Mouse (Mus musculus) common myeloid progenitor, adult 5-6 weeks (primary cell): Measurements from ENCODE around the gene Slc46a1. TPM values are rescaled to one million over a fixed set of nuclear protein-coding genes. Genes with fewer than 3 reads are reported as not detected.

Experiments
- ATAC-seq: replicated peaks from 2 replicates; pipeline ENCODE4 v1.8.0; 2016; ENCODE audit warnings: low read depth, mild to moderate bottlenecking, moderate TSS enrichment, inconsistent platforms; ENCODE audit not compliant: poor library complexity, severe bottlenecking
- total RNA-seq: library from RNA; stranded (forward); fragments of 200-1000, 187-1606 nt; gene quantifications from 2 replicates; pipeline ENCODE4 v1.2.3, GENCODE M21; 2017

Gene Slc46a1
- total RNA-seq, result 0.58 and 2.7 TPM in 2 replicates

- peak; percentile 94 for ATAC-seq
These were observed at the start of gene Slc46a1 for GRCm38 (mm10) chr11:78465568-78466180. Gene Slc46a1 (plus strand): TSS chr11:78465697.

GRCm38 (mm10) chr11:78416854-78417253 is 48.6 kb upstream of the Slc46a1 start:
- no peak for ATAC-seq

GRCm38 (mm10) chr11:78420263-78420889 is 45.1 kb upstream of the Slc46a1 start:
- peak; percentile 19 for ATAC-seq

- peak; percentile 88 for ATAC-seq
These were observed 44.1 kb upstream of the Slc46a1 start for GRCm38 (mm10) chr11:78421201-78422009.

GRCm38 (mm10) chr11:78422055-78422819 is 43.3 kb upstream of the Slc46a1 start, which contains the start of gene Slc13a2:
Gene Slc13a2 (minus strand): TSS chr11:78422217.
- ATAC-seq, result peak; percentile 24; the same call in 1 of the 2 replicates

GRCm38 (mm10) chr11:78424352-78424751 is 41.1 kb upstream of the Slc46a1 start:
- ATAC-seq, result no peak

- no peak for ATAC-seq
These were observed 39.9 kb upstream of the Slc46a1 start for GRCm38 (mm10) chr11:78425572-78425971.

- no peak for ATAC-seq
These were observed 37.8 kb upstream of the Slc46a1 start for GRCm38 (mm10) chr11:78427655-78428054.

GRCm38 (mm10) chr11:78428309-78428708 is 37.2 kb upstream of the Slc46a1 start:
- ATAC-seq, result no peak

GRCm38 (mm10) chr11:78430195-78430878 is 35.2 kb upstream of the Slc46a1 start:
- no peak for ATAC-seq

GRCm38 (mm10) chr11:78431176-78431575 is 34.3 kb upstream of the Slc46a1 start:
- ATAC-seq, result no peak

- no peak for ATAC-seq
These were observed 31.4 kb upstream of the Slc46a1 start for GRCm38 (mm10) chr11:78434052-78434451.

GRCm38 (mm10) chr11:78435776-78436349 is 29.6 kb upstream of the Slc46a1 start:
- ATAC-seq, result peak; percentile 84

- ATAC-seq, result no peak
These were observed 28.3 kb upstream of the Slc46a1 start for GRCm38 (mm10) chr11:78437182-78437581.

GRCm38 (mm10) chr11:78438399-78438930 is 27.0 kb upstream of the Slc46a1 start:
- no peak for ATAC-seq

- ATAC-seq, result no peak
These were observed 22.4 kb upstream of the Slc46a1 start for GRCm38 (mm10) chr11:78443115-78443514.

GRCm38 (mm10) chr11:78447168-78447567 is 18.3 kb upstream of the Slc46a1 start:
- ATAC-seq, result no peak

- no peak for ATAC-seq
These were observed 17.3 kb upstream of the Slc46a1 start for GRCm38 (mm10) chr11:78448242-78448641.

GRCm38 (mm10) chr11:78450337-78450736 is 15.2 kb upstream of the Slc46a1 start:
- no peak for ATAC-seq
